Mouse (Mus musculus) small intestine, adult 2 months (tissue): Measurements from ENCODE around the gene Pbp2.

Experiments
- CTCF ChIP-seq: fragments of 200-500 bp; IDR thresholded peaks from 2 replicates; pipeline ENCODE4 v1.5.1; 2012; ENCODE audit warnings: low read depth, mild to moderate bottlenecking, control low read depth, inconsistent platforms, low read length, moderate library complexity, mixed read lengths; ENCODE audit not compliant: insufficient replicate concordance, insufficient read length; ENCODE audit errors: extremely low read depth
- POLR2A ChIP-seq: fragments of 200-500 bp; IDR thresholded peaks from 2 replicates; pipeline ENCODE4 v1.6.1; 2012; ENCODE audit warnings: low read depth, mild to moderate bottlenecking, control low read depth, inconsistent platforms, low read length, moderate library complexity

- TF ChIP-seq CTCF (no peak), POLR2A (no peak)
These were observed 1.8 kb upstream of the Pbp2 start for GRCm38 (mm10) chr6:135312038-135312437.
